Mouse (Mus musculus) small intestine, adult 2 months (tissue): ENCODE results near the gene Srf. TPM values are rescaled to one million over a fixed set of nuclear protein-coding genes. Genes with fewer than 3 reads are reported as not detected.

Experiments
- H3K27ac ChIP-seq: fragments of 200-500 bp; 2 replicates; pipeline ENCODE4 v1.5.1; 2012; ENCODE audit warnings: low read depth, low read length, control low read depth, inconsistent platforms; ENCODE audit not compliant: insufficient read depth
- H3K27me3 ChIP-seq: fragments of 200-500 bp; 2 replicates; pipeline ENCODE4 v1.6.1; 2012; ENCODE audit warnings: mild to moderate bottlenecking, moderate library complexity, low read length, inconsistent platforms; ENCODE audit not compliant: control insufficient read depth, insufficient read depth
- H3K36me3 ChIP-seq: fragments of 200-500 bp; 2 replicates; pipeline ENCODE4 v1.6.1; 2012; ENCODE audit warnings: mild to moderate bottlenecking, low read length, control low read depth, inconsistent platforms; ENCODE audit not compliant: control insufficient read depth, insufficient read depth
- H3K4me1 ChIP-seq: fragments of 200-500 bp; 2 replicates; pipeline ENCODE4 v1.6.1; 2012; ENCODE audit warnings: low read length, inconsistent platforms, mixed read lengths; ENCODE audit not compliant: control insufficient read depth, insufficient read depth, insufficient read length
- H3K4me3 ChIP-seq: fragments of 200-500 bp; 2 replicates; pipeline ENCODE4 v1.5.1; 2012; ENCODE audit warnings: low read depth, mild to moderate bottlenecking, control low read depth, inconsistent platforms, low read length, moderate library complexity
- CTCF ChIP-seq: fragments of 200-500 bp; IDR thresholded peaks from 2 replicates; pipeline ENCODE4 v1.5.1; 2012; ENCODE audit warnings: low read depth, mild to moderate bottlenecking, control low read depth, inconsistent platforms, low read length, moderate library complexity, mixed read lengths; ENCODE audit not compliant: insufficient replicate concordance, insufficient read length; ENCODE audit errors: extremely low read depth
- POLR2A ChIP-seq: fragments of 200-500 bp; IDR thresholded peaks from 2 replicates; pipeline ENCODE4 v1.6.1; 2012; ENCODE audit warnings: low read depth, mild to moderate bottlenecking, control low read depth, inconsistent platforms, low read length, moderate library complexity
- WGBS: fragments of 180-500 bp; shearing (Covaris S2); methylation state at CpG from one replicate; pipeline ENCODE4 v1.1.7; 2018; 5-methylcytosine and 5-hydroxymethylcytosine counted together
- polyA plus RNA-seq: library from polyadenylated mRNA; depleted of rRNA; stranded (reverse); fragments of >200 nt; gene quantifications from 2 replicates; pipeline ENCODE4 v1.2.3, GENCODE M21; 2012

Gene Srf
- polyA plus RNA-seq, 1 experiment, result 183 TPM

GRCm38 (mm10) chr17:46556584-46556945 is 590 bp upstream of the Srf start:
- Histone ChIP-seq H3K36me3 (peaks cover 7% of the 10 kb centered on the region), H3K4me3 (peak overlapping the region; percentile 71), H3K27me3 (no peaks in the 10 kb centered on the region), H3K4me1 (peaks cover 11% of the 10 kb centered on the region), H3K27ac (peak overlapping the region; percentile 53)
- TF ChIP-seq CTCF, result no peak
- no peak for TF ChIP-seq POLR2A
- under 1% methylated on average over 11 of the region's 11 CpGs for WGBS

GRCm38 (mm10) chr17:46554977-46555672 is 850 bp downstream of the Srf start:
- Histone ChIP-seq H3K27ac (peak overlapping the region; percentile 18; the same call in 1 of the 2 replicates), H3K4me1 (peaks cover 11% of the 10 kb centered on the region), H3K27me3 (no peaks in the 10 kb centered on the region), H3K4me3 (peak overlapping the region; percentile 82), H3K36me3 (peaks cover 20% of the 10 kb centered on the region)
- TF ChIP-seq CTCF (no peak), POLR2A (no peak)
- WGBS, result under 1% methylated on average over 74 of the region's 75 CpGs

GRCm38 (mm10) chr17:46554646-46554976 is 1.4 kb downstream of the Srf start:
- Histone ChIP-seq H3K27ac (0 out of 2 replicates have a peak overlapping the region, but pooled peaks have one; percentile 18), H3K4me1 (peaks cover 11% of the 10 kb centered on the region), H3K4me3 (peak overlapping the region; percentile 82), H3K36me3 (peaks cover 24% of the 10 kb centered on the region), H3K27me3 (no peaks in the 10 kb centered on the region)
- TF ChIP-seq POLR2A, result no peak
- no peak for TF ChIP-seq CTCF
- under 1% methylated on average over 11 of the region's 11 CpGs for WGBS

- H3K27ac ChIP-seq, result peak overlapping the region; percentile 74
- 70% methylated on average over 3 of the region's 3 CpGs for WGBS
These were observed 2.0 kb downstream of the Srf start for GRCm38 (mm10) chr17:46553926-46554325.

GRCm38 (mm10) chr17:46553469-46553868 is 2.5 kb downstream of the Srf start:
- Histone ChIP-seq H3K27ac (peak overlapping the region; percentile 74), H3K4me1 (peaks cover 9% of the 10 kb centered on the region), H3K27me3 (no peaks in the 10 kb centered on the region), H3K36me3 (peaks cover 33% of the 10 kb centered on the region), H3K4me3 (peak overlapping the region; percentile 55)
- TF ChIP-seq POLR2A, result no peak
- TF ChIP-seq CTCF, result no peak
- WGBS, result 59% methylated on average over 11 of the region's 11 CpGs

More at GRCm38 (mm10) chr17:46553926-46554325, 2.0 kb downstream of the Srf start:
- TF ChIP-seq CTCF, result no peak
- no peak for TF ChIP-seq POLR2A
- H3K4me3 ChIP-seq, result no peak overlapping the region
- peaks cover 9% of the 10 kb centered on the region for H3K4me1 ChIP-seq
- peaks cover 29% of the 10 kb centered on the region for H3K36me3 ChIP-seq
- no peaks in the 10 kb centered on the region for H3K27me3 ChIP-seq

- H3K27ac ChIP-seq, result peak overlapping the region; percentile 84
- 7% methylated on average over 24 of the region's 24 CpGs for WGBS
- H3K4me1 ChIP-seq, result peaks cover 9% of the 10 kb centered on the region
- peak overlapping the region; percentile 55 for H3K4me3 ChIP-seq
- no peak for TF ChIP-seq CTCF
- TF ChIP-seq POLR2A, result 0 out of 2 replicates have a peak, but pooled peaks have one; percentile 19
- peaks cover 36% of the 10 kb centered on the region for H3K36me3 ChIP-seq
- no peaks in the 10 kb centered on the region for H3K27me3 ChIP-seq
These were observed 3.0 kb downstream of the Srf start for GRCm38 (mm10) chr17:46552841-46553423.

GRCm38 (mm10) chr17:46552151-46552550 is 3.8 kb downstream of the Srf start:
- Histone ChIP-seq H3K27ac (no peak overlapping the region), H3K27me3 (no peaks in the 10 kb centered on the region), H3K4me3 (no peak overlapping the region), H3K4me1 (peaks cover 9% of the 10 kb centered on the region), H3K36me3 (peaks cover 36% of the 10 kb centered on the region)
- WGBS, result 86% methylated on average over 7 of the region's 7 CpGs
- TF ChIP-seq CTCF, result no peak
- no peak for TF ChIP-seq POLR2A

- no peak overlapping the region for H3K4me3 ChIP-seq
- 92% methylated on average over 6 of the region's 6 CpGs for WGBS
- no peak overlapping the region for H3K27ac ChIP-seq
- TF ChIP-seq CTCF, result no peak
- TF ChIP-seq POLR2A, result no peak
- peaks cover 36% of the 10 kb centered on the region for H3K36me3 ChIP-seq
- H3K4me1 ChIP-seq, result peaks cover 10% of the 10 kb centered on the region
- H3K27me3 ChIP-seq, result no peaks in the 10 kb centered on the region
These were observed 4.6 kb downstream of the Srf start for GRCm38 (mm10) chr17:46551369-46551768.
